Mouse (Mus musculus): ENCODE results near the gene Tsnaxip1. TPM values are rescaled to one million over a fixed set of nuclear protein-coding genes. Genes with fewer than 3 reads are reported as not detected.
A peak's percentile ranks its signal among the peaks of the same experiment; 100 is the strongest.
"Not testable (repeated sequence)": the region's sequence is repeated elsewhere in the genome, so short reads cannot be mapped to it uniquely, and the experiment has no call there.

Gene Tsnaxip1
- polyA plus RNA-seq, 1 experiment from 2014 or later = not detected

- ATAC-seq (ENCODE audit: insufficient read depth, low FRiP score, low read depth) = peak; percentile 97
Observed at GRCm38 (mm10) chr8:105820925-105821324, 6.6 kb upstream of the Tsnaxip1 start.

GRCm38 (mm10) chr8:105825506-105825905 is 2.0 kb upstream of the Tsnaxip1 start:
- H3K9ac ChIP-seq = no peak overlapping the region
- no peak overlapping the region; the same call in 1 of the 2 replicates for H3K27ac ChIP-seq
- H3K36me3 ChIP-seq = peaks cover 29% of the 10 kb centered on the region
- H3K4me3 ChIP-seq (replicated peaks) = peak overlapping the region; percentile 83
- 79% methylated on average over 4 of the region's 4 CpGs for WGBS
- H3K4me1 ChIP-seq = 0 out of 2 replicates have a peak, but pooled peaks cover 6% of the 10 kb centered on the region
- peak overlapping the region; percentile 64 for H3K4me2 ChIP-seq
- H3K9me3 ChIP-seq = no peaks in the 10 kb centered on the region
- H3K27me3 ChIP-seq (replicated peaks) = no peaks in the 10 kb centered on the region
- no peak for ATAC-seq (ENCODE audit: insufficient read depth, low FRiP score, low read depth)

More at GRCm38 (mm10) chr8:105820925-105821324, 6.6 kb upstream of the Tsnaxip1 start:
- Histone ChIP-seq H3K4me3 (replicated peaks) (no peak overlapping the region), H3K27me3 (replicated peaks) (no peaks in the 10 kb centered on the region), H3K27ac (no peak overlapping the region; the same call in 1 of the 2 replicates), H3K36me3 (peaks cover 33% of the 10 kb centered on the region), H3K9ac (no peak overlapping the region), H3K9me3 (no peaks in the 10 kb centered on the region), H3K4me1 (0 out of 2 replicates have a peak, but pooled peaks cover 2% of the 10 kb centered on the region), H3K4me2 (no peak overlapping the region)
- WGBS = 90% methylated on average over 1 of the region's 1 CpGs

- H3K27ac ChIP-seq = peak overlapping the region; percentile 63; the same call in 1 of the 2 replicates
- no peaks in the 10 kb centered on the region for H3K9me3 ChIP-seq
- H3K9ac ChIP-seq = peak overlapping the region; percentile 93
- 5% methylated on average over 4 of the region's 4 CpGs for WGBS
- peak overlapping the region; percentile 83 for H3K4me3 ChIP-seq (replicated peaks)
- peaks cover 21% of the 10 kb centered on the region for H3K36me3 ChIP-seq
- no peak for ATAC-seq (ENCODE audit: insufficient read depth, low FRiP score, low read depth)
- 0 out of 2 replicates have a peak, but pooled peaks cover 6% of the 10 kb centered on the region for H3K4me1 ChIP-seq
- H3K4me2 ChIP-seq = peak overlapping the region; percentile 64
- no peaks in the 10 kb centered on the region for H3K27me3 ChIP-seq (replicated peaks)
Observed at GRCm38 (mm10) chr8:105826379-105826778, 1.2 kb upstream of the Tsnaxip1 start.

- H3K36me3 ChIP-seq; H3K27me3 ChIP-seq (replicated peaks): not testable (repeated sequence)
- WGBS = 78% methylated on average over 2 of the region's 2 CpGs
Observed at GRCm38 (mm10) chr8:105833740-105834139, 6.2 kb downstream of the Tsnaxip1 start.

GRCm38 (mm10) chr8:105835318-105835717 is 7.8 kb downstream of the Tsnaxip1 start:
- H3K36me3 ChIP-seq = no peaks in the 10 kb centered on the region
- H3K4me2 ChIP-seq = no peak overlapping the region
- ATAC-seq (ENCODE audit: insufficient read depth, low FRiP score, low read depth) = no peak
- 30% methylated on average over 11 of the region's 11 CpGs for WGBS
- no peaks in the 10 kb centered on the region for H3K4me1 ChIP-seq
- H3K4me3 ChIP-seq (replicated peaks) = no peak overlapping the region
- H3K9me3 ChIP-seq = no peaks in the 10 kb centered on the region
- H3K27me3 ChIP-seq (replicated peaks) = no peaks in the 10 kb centered on the region
- H3K27ac ChIP-seq = no peak overlapping the region
- H3K9ac ChIP-seq = no peak overlapping the region

More at GRCm38 (mm10) chr8:105833740-105834139, 6.2 kb downstream of the Tsnaxip1 start:
- not testable (repeated sequence) for H3K4me1 ChIP-seq; H3K4me2 ChIP-seq; H3K27ac ChIP-seq; H3K9ac ChIP-seq; ATAC-seq (ENCODE audit: insufficient read depth, low FRiP score, low read depth); H3K4me3 ChIP-seq (replicated peaks); H3K9me3 ChIP-seq

GRCm38 (mm10) chr8:105836991-105837390 is 9.5 kb downstream of the Tsnaxip1 start:
- H3K9ac ChIP-seq = no peak overlapping the region
- 84% methylated on average over 6 of the region's 6 CpGs for WGBS
- no peak overlapping the region for H3K27ac ChIP-seq
- no peaks in the 10 kb centered on the region for H3K36me3 ChIP-seq
- H3K4me1 ChIP-seq = no peaks in the 10 kb centered on the region
- H3K4me2 ChIP-seq = no peak overlapping the region
- H3K9me3 ChIP-seq = no peaks in the 10 kb centered on the region
- H3K27me3 ChIP-seq (replicated peaks) = no peaks in the 10 kb centered on the region
- H3K4me3 ChIP-seq (replicated peaks) = no peak overlapping the region
- ATAC-seq (ENCODE audit: insufficient read depth, low FRiP score, low read depth) = no peak

DNA sequence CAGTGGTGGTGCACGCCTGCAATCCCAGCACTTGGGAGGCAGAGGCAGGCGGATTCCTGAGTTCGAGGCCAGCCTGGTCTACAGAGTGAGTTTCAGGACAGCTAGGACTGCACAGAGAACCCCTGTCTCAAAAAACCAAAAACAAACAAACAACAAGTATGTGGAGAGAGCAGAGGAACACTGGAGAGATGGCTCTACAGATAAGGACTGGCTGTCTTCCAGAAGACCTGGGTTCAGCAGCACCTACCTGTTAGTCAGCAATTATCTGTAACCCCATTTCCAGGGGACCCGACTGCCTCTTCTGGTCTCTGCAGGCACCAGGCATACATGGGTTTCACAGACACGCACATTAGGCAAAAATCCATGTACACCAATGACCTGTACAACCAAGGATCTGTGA is 11.7 kb downstream of the Tsnaxip1 start:
- no peak for ATAC-seq (ENCODE audit: insufficient read depth, low FRiP score, low read depth)
- Histone ChIP-seq H3K36me3 (peaks cover 8% of the 10 kb centered on the region), H3K4me2 (no peak overlapping the region), H3K4me3 (replicated peaks) (no peak overlapping the region), H3K9ac (no peak overlapping the region), H3K9me3 (no peaks in the 10 kb centered on the region), H3K4me1 (no peaks in the 10 kb centered on the region), H3K27ac (no peak overlapping the region), H3K27me3 (replicated peaks) (no peaks in the 10 kb centered on the region)
- 87% methylated on average over 5 of the region's 5 CpGs for whole genome bisulfite sequencing

DNA sequence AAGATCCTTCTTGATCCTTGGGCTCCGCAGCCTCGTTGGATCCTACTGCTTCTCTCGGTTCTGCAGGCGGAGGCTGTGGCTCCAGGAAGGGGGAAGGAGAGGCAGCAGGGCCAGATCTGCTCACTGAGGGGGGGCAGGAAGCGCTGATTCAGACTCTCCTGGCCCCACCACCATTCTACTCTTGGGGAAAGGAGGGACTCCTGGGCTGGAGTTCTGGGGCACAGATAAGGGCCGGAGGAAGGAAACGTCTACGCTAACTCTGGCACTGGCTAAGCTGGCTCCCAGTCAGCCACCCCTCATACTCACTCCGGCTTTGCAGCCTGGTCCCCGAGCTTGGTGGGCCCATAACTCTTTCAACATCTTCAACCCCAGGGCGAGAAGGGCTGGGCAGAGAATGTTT is 19.1 kb downstream of the Tsnaxip1 start:
- ATAC-seq (ENCODE audit: insufficient read depth, low FRiP score, low read depth) = no peak
- no peaks in the 10 kb centered on the region for H3K9me3 ChIP-seq
- no peak overlapping the region for H3K27ac ChIP-seq
- H3K4me1 ChIP-seq = peaks cover 6% of the 10 kb centered on the region; the same call in 1 of the 2 replicates
- H3K27me3 ChIP-seq (replicated peaks) = no peaks in the 10 kb centered on the region
- 88% methylated on average over 11 of the region's 11 CpGs for WGBS
- H3K4me2 ChIP-seq = no peak overlapping the region
- H3K4me3 ChIP-seq (replicated peaks) = no peak overlapping the region
- no peak overlapping the region for H3K9ac ChIP-seq
- H3K36me3 ChIP-seq = peaks cover 47% of the 10 kb centered on the region

GRCm38 (mm10) chr8:105850014-105850413 is 22.5 kb downstream of the Tsnaxip1 start:
- no peaks in the 10 kb centered on the region for H3K27me3 ChIP-seq (replicated peaks)
- H3K27ac ChIP-seq = no peak overlapping the region
- H3K4me2 ChIP-seq = no peak overlapping the region
- 79% methylated on average over 4 of the region's 4 CpGs for WGBS
- no peak overlapping the region for H3K4me3 ChIP-seq (replicated peaks)
- peaks cover 6% of the 10 kb centered on the region; the same call in 1 of the 2 replicates for H3K4me1 ChIP-seq
- H3K36me3 ChIP-seq = peaks cover 31% of the 10 kb centered on the region
- no peak overlapping the region for H3K9ac ChIP-seq
- no peak for ATAC-seq (ENCODE audit: insufficient read depth, low FRiP score, low read depth)
- H3K9me3 ChIP-seq = no peaks in the 10 kb centered on the region

GRCm38 (mm10) chr8:105850611-105851010 is 23.1 kb downstream of the Tsnaxip1 start:
- no peak overlapping the region for H3K9ac ChIP-seq
- H3K27ac ChIP-seq = no peak overlapping the region
- H3K27me3 ChIP-seq (replicated peaks) = no peaks in the 10 kb centered on the region
- H3K36me3 ChIP-seq = peaks cover 27% of the 10 kb centered on the region
- peak overlapping the region; percentile 14; the same call in 1 of the 2 replicates for H3K4me3 ChIP-seq (replicated peaks)
- H3K4me1 ChIP-seq = peaks cover 6% of the 10 kb centered on the region
- no peak for ATAC-seq (ENCODE audit: insufficient read depth, low FRiP score, low read depth)
- 67% methylated on average over 7 of the region's 7 CpGs for WGBS
- H3K9me3 ChIP-seq = no peaks in the 10 kb centered on the region
- H3K4me2 ChIP-seq = peak overlapping the region; percentile 43

DNA sequence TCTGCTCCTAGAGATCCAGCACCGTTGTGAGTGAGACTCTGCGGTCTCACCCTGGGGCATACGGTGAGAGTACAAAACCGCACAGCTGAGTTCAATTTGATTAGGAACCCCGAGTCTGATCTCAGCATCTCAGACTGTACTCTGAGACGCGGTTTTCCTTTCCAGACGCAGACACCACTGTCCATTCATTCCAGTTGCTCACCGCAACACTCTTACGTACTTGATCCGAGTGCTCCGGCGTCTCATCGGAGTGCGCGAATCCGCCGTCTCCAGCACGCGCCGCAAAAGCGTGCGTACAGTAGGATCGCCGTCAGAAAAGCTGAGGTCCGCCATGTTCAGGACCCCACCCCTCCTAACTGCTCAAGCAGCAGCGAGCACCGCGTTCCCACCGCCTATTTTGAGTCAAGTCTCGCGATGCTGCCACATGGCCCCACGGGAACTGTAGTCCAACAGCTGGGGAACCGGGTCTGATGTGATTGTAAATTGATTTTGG is 24.2 kb downstream of the Tsnaxip1 start:
- under 1% methylated on average over 34 of the region's 34 CpGs for WGBS
- Histone ChIP-seq H3K4me3 (replicated peaks) (peak overlapping the region; percentile 63), H3K36me3 (peaks cover 19% of the 10 kb centered on the region), H3K4me1 (peaks cover 15% of the 10 kb centered on the region), H3K27me3 (replicated peaks) (no peaks in the 10 kb centered on the region), H3K9ac (peak overlapping the region; percentile 56), H3K9me3 (no peaks in the 10 kb centered on the region), H3K27ac (peak overlapping the region; percentile 77), H3K4me2 (peak overlapping the region; percentile 60)
- ATAC-seq (ENCODE audit: insufficient read depth, low FRiP score, low read depth) = peak; percentile 70; the same call in 1 of the 2 replicates

DNA sequence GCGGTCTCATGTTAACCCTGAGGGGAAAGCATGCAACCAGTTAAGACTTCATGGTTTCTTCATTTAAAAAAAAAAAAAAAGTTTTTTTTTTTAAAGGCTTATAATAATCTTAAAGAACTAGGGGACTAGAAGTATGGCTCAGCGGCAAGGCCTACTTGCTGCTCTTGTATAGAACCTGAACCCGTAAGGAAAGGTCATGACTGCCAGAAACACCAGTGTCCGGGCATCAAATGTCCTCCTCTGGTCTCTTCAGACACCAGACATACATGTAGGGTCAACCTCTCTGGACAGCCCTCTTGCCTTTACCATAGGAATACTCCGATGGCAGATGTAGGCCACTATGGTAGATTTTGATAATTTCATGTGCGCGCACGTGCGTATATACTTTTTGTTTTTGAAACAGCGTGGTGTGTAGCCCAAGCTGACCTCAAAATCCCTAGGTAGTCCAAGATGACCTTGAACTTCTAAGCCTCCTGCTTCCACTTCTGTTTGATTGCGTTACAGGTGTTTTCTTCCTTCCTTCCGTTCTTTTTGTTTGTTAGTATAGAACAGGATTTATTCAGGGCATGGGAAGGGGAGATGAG is 24.7 kb downstream of the Tsnaxip1 start:
- Histone ChIP-seq H3K27ac (no peak overlapping the region), H3K4me3 (replicated peaks) (peak overlapping the region; percentile 63; the same call in 1 of the 2 replicates), H3K36me3 (peaks cover 14% of the 10 kb centered on the region), H3K9ac (no peak overlapping the region), H3K4me1 (peaks cover 19% of the 10 kb centered on the region), H3K4me2 (no peak overlapping the region), H3K9me3 (no peaks in the 10 kb centered on the region), H3K27me3 (replicated peaks) (no peaks in the 10 kb centered on the region)
- no peak for ATAC-seq (ENCODE audit: insufficient read depth, low FRiP score, low read depth)
- 77% methylated on average over 12 of the region's 12 CpGs for WGBS
